Mouse (Mus musculus): ENCODE results near the gene Fli1. TPM values are rescaled to one million over a fixed set of nuclear protein-coding genes. Genes with fewer than 3 reads are reported as not detected.
A peak's percentile ranks its signal among the peaks of the same experiment; 100 is the strongest.

Fli1 gene
- total RNA-seq, 2 experiments from 2014 or later: 38.9 to 41.1 TPM

DNA sequence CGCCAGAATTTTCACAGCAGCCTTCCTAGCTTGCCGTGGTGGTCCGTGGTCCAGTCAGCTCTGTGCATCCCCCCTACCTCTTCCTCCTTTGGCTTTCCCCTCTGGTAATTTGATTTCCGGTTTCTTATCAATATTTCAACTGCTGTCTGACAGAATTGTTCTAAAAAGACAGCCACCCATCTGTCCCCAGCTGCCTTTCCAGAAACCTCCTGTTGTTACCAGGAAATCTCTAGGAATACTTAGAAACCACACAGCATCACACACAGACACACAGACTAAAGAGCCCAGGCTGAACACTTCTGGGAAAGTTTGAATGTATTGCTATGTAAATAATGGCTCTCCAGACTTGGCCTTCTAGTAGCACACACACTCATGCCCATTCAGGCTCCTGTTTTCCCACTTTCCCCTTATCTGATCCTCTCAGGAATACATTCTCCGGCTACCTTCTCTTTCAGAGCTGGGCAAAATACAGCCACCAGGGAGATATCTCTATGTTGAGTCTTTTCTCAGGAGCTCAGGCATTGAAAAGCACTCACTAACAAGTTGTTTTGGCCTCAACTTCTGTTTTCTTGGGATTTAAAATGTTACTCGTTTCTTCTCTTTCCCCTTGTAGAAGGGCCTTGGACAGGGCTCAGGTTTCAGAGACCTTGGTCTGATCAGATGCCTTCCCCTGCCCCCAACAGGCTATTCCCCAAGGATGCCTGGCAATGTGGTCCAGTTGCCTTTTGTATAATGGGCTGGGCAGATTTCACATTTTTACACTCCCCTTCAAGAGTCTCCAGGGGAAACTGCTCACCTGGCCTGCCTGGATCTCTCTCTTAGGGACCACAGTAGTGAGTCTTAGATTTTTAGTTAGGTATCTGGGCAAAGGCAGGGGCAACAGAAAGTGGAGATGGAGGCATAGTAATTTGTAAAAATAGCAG, 7.1 kb upstream of the Fli1 start:
- DNase-seq: no peak

DNA sequence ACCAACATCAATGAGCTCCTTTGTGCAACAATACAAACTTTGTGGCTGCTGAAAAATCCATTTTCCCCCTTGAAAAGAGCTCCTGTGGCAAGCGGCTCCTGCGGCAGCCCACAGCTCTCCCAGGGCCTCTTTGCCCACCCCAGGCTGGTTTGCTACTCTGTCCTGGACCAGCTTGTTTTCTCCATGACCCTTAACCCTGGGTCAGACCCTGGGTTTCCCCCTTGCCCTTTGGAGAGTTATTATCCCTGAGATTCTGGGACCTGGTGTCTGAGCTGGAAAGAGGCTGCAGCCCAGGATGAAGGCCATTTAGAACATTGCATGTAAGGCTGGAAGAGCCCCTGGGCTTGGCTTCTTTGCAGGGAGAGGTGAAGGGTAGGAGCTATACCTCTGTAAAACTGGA, 4.1 kb upstream of the Fli1 start:
- no peak for DNase-seq

DNA sequence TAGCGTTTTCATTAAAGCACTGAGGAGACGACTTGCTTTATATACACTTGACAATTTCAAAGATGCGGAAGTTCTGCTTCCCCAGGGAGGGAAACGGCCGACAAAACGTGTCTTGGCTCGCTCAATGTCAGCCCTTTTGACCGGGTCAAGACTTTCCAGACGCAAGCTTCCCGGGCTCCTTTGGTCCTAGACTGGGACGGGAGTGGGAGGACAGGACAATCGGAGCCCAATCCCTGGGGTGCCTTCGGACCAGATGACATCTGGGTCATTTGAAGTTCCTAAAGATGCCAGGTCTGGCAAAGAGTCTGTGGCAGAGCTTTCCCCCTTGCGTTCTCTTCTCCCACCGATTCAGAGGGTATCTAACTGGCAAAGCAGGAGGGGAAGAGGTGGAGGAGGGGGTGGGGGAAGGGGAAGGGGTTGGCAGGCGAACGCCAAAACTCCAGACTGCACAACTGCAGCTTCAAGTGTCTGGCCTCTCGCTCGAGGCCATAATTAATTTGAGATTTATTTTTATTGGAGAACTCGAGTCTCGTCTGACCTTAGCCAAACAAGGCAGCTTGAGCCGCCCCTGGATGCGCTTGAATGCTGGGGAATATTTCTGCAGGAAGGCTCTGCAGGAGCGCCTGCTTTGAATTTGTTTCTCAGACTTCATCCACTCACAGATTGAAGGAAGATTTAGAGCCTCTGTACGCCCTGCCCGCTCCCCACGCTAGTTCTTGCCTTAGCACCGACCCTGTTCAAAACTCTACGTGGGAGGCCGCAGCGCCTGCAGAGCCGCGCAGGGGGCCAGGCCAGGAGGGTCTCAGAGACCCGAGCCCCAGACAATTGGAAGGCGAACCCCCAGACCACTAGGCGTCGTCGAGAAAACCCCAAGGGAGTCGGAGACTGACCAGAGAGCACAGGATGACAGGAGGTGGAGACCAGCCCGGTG, 2.3 kb upstream of the Fli1 start:
- peak; percentile 56 for DNase-seq

DNA sequence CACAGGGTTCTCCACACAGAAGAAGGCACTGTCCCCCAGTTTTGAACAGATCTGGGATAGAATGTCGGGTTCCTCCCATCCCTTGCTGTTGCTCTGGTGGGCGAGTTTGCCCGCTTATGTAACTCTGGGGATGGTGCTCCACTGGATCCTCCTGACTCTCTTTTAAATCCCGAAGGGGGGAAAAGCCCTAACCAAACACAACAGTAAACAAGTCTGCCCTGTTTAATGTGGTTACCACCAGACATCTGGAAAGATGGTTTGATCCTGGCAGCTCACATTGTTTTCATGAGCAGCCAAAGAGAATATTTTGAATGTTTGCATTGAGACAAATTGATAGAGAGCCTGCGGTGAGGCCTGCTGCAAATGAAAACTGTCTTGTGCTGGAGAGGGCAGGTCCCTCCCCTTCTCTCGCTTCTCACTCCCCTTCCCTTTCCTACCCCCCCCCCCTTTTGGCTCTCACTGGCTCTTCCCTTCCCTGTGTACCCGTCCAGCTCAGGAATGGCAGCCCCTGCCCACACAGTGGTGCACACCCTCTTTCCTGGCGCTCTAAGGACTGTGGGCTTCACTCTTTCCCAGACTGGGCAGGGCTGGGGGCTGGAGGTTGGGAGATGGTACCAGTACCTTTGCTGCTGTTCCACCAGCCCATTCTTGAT, 1.4 kb upstream of the Fli1 start:
- DNase-seq: no peak

DNA sequence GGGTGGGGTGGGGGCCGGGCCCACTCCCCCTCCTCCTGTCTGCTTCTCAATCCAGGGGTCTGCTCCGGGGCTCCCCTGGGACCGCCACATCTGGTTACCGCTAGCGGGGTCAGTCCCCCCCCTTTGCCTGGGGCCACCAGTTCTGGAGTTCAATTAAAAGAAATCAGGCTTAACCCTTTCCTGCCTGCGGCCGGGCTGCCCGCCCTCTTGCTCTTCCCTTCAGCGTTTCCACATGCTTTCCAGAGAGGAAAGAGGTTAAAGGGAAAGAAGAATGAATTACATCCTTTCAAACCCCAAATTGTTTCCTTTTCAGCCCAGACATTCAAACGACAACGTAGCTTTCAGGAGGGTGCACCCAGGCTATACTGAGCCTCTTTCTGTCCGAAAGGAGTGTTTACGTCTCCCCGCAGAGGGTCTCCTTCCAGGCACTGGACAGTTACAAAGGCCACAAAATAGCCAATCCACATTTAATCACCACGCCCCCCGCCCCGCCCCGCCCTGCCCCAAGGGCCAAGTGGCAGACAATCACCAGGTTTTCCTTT, 450 bp upstream of the Fli1 start:
- no peak for DNase-seq

DNA sequence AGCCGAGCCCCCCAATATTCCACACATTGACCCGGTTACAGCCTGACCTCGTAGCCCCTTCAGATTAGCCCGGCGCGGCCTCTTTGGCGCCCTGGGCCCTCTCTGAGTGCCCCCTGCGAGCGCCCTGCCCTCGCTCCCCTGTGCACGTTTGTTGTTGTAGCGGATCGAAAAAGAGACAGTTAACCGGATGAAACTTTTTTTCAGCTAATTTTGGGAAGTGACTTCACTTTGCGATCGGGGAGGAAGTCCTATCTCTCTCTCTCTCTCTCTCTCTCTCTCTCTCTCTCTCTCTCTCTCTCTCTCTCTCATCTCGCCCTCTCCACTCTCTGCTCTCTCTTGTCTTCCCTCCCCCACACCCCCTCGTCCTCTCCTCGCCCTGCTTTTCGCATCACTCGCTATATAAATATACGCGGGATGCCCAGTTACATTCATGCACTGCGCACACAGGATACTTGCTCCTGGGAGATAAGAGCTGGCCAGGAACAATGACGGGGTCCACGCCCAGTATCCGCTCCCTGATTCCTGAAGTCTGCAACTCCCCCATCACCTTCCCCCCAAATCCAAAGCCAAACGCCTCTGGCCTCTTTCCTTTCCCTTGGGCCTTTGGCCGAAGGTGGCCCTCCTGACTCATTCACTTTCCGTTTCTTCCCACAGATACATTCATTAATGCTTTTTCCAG, 1.3 kb downstream of the Fli1 start:
- peak; percentile 68 for DNase-seq

DNA sequence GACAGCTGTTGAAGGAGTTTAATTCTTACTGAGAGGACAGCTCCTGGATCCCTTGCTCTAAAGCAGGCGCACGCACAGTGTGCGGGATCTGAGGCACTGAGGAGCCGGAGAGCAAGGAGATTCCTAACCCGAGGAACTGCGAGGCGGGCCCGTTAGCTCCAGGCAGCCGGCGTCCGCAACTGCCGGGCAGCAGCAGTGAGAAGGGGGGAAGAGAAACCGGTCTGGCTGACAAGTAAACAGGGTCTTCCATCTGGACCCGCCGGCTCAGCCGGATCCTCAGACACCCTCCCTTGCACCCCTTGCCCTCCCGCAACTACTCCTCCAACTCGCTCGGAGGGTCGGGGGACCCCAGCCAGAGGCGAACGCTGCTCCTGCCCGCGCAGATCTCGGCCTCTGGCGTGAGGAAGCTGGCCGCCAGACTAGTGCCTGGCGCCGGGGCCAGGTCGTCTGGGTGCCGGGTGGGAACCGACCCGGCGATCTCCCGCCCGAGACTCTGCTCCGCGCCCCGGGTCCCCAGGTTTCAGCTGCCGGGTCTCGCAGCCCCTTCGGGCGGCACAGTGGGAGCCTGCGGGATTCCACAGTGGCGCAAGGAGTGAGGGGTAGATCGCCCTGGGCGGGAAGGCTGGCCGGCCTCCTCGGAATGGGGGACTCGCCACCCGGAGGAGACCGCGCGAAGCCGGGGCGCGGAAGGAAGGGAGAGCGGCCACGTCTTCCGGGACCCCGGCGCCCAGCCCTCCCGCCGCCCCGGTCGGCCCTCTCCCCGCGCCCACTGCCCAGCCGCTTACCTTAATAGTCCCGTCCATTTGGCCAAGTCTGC, 2.0 kb downstream of the Fli1 start:
- DNase-seq: peak; percentile 55

DNA sequence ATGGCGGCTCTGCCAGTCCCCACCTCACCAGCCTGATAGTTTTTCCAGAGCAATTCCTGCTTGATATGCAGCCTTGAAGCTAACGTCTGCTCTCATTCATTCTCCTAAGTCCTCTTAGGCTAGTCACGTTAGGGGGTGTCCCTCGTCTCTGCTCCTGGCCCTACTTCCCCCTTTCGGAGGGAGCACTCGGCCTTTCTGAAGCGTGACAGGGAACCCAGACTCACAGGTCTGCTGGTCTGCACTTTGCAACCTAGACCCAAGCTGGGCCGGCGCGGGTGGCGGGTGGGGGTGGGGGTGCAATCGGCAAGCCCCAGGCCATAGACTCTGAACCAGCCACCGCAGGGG, 2.6 kb downstream of the Fli1 start:
- DNase-seq: no peak

DNA sequence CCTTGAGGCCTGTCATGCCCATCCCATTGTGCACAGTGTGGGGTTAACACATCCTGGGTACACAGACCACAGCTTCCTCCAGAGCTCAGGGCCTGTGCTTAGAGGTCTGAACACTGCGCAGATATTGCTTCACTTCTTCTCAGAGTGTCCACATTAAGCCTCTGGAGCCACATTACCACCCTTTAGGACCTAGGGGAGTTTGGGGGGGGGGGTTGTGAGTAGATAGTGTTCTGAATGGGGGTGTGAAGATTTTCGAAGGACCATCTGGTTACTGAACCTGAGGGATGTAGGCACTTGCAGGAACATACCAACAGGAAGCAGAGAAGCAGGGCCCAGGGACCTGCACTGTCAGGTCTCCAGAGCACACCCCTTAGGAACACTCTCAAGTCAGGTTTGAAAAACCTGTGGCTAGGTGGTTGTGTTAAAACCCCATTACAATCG, 3.3 kb downstream of the Fli1 start:
- DNase-seq: no peak

DNA sequence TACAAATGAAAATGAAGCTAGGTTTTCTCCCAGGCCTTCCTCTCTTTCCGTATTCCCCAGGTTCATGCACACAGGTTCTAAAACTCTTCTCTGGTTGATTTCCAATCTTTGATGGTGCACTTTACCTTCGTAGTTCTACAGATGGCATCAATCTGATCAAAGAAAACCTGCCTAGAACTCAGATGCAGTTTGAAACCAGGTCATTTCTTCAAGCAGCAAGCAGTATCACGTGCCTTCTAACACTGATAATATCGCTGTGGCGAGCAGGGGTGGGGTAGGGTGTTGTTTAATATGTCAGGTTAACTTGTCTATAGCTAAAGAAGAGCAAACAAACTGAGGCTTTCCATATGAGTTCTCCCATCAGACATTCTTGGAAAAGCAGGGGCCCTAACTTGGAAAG, 4.5 kb downstream of the Fli1 start:
- DNase-seq: no peak

DNA sequence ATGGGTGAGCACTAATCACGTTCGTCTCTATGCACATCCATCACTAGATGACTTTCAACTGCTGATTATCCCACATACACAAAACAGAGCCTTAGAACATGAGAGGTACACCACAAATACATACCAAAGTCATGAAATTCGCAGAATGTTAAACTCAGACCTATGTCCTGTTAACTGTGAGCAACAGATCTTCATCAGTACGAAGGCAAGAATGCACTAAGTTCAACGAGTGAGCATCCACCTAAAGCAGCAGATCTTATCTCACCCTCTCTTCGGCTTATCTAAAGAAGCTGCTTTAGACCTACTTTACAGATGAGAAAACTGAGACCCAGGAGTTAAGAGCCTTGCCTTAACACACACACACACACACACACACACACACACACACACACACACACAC, 5.0 kb downstream of the Fli1 start:
- no peak for DNase-seq

DNA sequence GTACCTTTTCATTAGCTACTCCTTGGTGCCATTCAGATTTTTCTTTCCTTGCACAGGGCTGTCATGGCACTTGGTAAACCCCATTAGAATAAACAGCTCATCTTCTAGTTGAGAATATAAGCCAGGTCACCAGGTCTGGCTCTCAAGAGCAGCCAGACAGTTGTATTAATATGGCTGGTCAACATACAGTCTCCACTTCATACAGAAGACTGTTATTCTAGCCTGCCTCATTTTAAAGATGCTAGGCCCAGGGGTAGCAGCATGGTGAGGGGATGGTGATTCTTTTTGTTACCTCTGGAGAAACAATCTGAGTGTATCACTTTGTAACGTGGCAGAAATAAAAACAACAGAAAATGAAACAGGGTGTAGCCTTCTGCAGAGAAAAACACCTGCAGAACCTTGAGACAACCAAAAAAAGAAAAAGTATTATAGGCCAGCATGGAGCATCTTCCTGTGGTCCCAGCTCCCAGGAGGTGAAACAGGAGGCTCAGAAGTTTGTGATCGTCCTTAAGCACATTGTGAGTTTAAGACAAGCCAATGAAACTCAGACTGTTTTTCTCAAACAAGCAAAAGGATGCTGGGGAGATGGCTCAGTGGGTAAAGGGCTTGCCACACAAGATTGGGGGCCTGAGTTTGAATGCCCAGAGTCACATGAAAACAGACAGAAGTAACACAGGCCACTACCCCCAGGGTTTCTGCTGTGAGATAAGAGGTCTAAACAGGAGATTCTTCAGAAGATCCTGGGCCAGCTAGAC, 7.3 kb downstream of the Fli1 start:
- no peak for DNase-seq

DNA sequence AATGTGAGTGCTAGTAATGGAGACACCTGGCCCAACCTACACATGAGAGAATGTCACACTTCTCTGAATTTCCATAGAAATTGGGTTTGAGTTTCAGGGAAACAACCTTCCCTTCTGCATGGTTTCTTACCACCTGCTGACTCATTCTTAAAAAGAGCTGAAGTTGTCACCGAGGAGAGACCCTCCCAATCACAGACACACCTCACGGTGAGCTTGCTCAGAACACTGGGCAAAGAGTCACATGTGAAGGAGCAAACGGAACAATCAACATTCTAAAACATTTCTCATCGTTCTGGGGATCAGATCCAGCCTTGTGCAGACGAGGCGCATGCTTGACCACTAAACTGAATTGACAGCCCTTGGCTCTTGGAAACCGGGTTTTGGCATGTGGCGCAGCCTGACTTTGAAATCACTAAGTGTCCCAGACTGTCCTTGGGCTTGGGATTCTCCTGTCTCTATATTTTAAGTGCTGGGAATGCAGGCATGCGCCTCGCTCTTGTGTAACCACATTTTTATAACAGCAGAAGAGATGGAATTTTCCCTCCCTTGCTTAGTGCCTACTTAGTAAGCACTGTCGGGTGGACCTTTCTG, 8.5 kb downstream of the Fli1 start:
- DNase-seq: no peak

DNA sequence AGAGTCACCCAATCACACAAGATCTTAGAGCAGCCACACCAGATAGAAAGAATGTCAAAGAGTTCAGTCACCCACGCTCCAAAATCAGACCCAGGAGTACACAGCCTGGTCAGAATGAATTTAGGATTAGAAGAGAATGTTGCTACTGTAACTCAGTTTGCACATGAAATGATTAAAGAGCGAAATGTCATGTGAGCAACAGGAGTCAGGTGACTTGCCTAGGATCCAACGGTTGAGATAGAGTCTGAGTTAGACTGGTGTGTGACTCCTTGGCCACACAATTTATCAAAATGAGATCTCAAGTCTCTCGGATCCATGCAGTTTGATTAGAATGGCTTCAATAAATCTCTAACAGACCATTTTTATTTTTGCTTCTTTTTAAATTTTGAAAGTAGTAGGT, 11.1 kb downstream of the Fli1 start:
- no peak for DNase-seq

DNA sequence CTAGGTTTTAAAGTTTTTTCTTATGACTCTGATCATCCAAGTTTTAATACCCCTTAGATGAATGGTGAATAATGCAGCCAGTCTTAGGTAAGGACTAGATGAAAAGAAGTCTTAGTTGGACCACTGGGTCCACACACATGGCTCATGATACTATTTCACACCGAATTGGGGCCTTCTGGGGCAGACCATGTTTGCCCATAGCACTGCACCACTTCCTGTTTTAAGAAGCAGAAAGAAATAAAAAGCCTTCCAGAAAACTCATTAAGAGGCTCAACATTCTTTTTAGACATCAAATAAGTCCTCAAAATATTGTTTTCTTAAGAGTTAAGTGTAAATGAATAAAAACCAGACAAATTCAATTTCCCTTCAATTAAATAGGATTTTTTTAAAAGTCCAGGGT, 11.7 kb downstream of the Fli1 start:
- no peak for DNase-seq

DNA sequence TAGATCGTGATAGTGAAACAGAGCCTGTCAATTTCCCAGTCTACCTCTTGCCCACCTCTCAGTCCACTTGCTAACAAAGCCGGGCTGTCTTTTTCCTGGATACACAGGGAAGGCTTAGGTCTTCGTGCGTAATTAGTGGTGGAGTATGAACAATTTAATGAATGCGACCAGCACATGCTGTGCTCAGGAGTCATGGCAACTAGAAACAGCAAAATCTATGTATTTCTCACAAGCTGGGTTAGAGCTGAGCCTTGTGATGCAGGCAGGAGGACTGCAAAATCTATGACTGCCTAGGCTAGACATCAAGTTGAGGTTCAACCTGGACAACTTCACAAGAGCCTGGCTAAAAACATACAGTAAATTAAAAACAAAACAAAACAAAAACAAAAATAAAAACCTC, 12.5 kb downstream of the Fli1 start:
- no peak for DNase-seq

DNA sequence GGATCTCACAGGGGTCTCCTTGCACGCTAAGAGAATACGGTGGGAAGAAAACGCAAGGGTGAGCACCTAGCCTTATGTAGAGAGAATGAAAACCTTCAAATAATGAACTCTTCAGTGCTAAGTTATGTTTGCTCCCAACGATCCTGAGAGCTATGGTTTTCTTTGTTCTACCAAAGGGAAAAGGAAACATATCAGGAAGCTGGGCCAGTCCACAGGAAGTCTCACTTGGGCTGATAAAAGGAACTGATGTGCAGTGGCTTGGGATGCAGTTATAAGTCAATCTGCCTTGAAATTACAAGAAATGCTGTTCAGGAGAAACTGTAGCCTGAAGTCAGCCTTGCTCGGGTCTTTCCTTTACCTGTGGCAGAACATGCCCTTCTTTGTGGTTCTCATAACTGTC, 13.1 kb downstream of the Fli1 start:
- DNase-seq: no peak

DNA sequence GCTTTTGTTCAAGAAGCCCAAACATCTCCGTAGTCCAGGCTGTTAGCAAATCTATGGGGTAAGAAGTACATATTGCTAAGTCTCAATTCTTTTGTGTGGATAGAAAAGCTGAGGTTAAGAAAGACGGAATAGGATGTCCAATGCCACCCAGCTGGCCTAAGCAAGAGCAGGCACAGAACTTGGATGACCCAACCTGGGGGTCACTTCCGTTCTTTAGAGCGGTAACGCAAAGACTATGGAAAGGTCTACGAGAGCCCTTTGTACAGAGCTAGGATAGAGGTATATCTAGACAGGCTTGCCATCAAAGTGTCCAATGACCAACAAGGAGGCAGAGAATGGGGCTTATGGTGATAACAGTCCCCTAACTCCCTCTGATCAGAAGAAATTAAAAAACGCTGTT, 15.3 kb downstream of the Fli1 start:
- DNase-seq: no peak

DNA sequence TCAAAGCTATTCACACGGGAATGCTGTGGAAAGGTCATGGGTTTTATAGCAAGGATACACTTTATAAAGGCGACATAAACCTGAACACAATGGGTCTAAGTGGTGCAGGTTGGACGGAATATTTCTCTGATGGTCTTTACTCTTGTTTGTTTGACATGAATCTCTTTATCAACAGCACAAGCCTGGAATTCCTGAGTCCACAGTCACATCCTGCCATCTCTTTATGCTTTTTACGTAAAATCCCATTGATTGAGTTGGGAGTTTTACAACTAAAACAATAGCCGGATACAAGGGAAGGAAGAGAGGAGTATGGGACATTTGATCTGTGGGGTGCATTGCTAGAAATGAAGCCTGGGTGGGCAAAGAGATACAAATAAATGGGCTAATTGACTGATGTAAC, 16.9 kb downstream of the Fli1 start:
- DNase-seq: no peak
